Mouse (Mus musculus): ENCODE measurements around the gene Rnd2.
"Not testable (repeated sequence)": the region's sequence is repeated elsewhere in the genome, so short reads cannot be mapped to it uniquely, and the experiment has no call there.

The Rnd2 gene

DNA sequence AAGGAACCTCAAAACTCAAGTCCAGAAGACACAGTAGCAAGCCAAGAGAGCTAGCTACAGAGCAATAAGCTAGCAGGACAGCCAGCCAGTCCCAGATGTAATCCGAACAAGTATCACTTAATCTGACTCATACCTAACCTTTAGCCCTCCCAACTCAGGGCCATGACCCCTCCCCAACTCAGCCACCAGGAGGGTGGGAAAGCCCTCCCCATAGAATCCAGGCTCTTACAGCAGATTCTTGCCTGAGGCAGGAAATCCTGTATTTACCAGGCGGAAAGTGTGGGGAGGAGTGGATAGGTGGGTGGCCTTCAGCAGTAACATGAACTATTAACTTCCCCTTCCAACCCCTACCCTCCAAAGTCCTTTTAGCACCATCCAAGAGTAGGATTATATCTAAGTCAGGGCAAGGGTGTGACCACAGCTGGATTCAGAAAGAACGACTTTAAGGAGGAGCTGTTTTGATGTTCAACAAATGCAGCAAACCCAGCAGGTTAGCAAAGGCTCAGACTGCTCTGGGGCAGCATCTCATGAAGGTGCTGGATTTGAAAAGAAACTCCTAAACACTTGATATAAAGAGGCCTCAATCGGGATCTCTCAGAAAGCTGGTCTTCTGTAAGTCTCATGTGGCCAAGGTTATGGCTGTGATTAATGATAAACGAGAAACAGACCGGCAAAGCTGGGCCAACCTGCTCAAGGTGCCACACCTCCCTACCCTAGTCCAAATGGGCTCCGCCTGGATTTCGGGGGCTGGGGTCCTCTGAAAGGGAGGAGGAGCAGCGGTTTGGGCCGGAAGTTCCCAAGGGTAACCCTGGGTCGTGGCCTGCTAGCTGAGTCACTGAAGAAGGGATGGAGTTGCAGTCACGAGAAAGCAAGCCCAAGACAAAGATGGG is at the start of gene Rnd2:
Gene Rnd2 (plus strand): TSS at position 789 of the 890 bp plus-strand sequence.
- DNase-seq (ENCODE audit: low spot score) = no peak

DNA sequence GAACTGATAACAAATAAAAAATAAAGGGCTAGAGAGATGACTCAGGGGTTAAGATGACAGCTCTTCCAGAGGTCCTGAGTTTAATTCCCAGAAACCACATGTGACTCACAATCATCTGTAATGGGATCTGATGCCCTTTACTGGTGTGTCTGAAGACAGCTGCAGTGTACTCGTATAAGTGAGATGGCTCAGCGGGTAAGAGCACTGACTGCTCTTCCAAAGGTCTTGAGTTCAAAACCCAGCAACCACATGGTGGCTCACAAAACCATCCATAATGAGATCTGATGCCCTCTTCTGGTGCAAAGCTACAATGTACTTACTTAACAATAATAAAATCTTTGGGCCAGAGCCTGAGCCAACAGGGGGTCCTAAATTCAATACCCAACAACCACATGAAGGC is 49.5 kb upstream of the Rnd2 start:
- DNase-seq (ENCODE audit: low spot score) = no peak

GRCm38 (mm10) chr11:101416433-101417100 is 48.2 kb upstream of the Rnd2 start:
- DNase-seq (ENCODE audit: low spot score) = no peak

DNA sequence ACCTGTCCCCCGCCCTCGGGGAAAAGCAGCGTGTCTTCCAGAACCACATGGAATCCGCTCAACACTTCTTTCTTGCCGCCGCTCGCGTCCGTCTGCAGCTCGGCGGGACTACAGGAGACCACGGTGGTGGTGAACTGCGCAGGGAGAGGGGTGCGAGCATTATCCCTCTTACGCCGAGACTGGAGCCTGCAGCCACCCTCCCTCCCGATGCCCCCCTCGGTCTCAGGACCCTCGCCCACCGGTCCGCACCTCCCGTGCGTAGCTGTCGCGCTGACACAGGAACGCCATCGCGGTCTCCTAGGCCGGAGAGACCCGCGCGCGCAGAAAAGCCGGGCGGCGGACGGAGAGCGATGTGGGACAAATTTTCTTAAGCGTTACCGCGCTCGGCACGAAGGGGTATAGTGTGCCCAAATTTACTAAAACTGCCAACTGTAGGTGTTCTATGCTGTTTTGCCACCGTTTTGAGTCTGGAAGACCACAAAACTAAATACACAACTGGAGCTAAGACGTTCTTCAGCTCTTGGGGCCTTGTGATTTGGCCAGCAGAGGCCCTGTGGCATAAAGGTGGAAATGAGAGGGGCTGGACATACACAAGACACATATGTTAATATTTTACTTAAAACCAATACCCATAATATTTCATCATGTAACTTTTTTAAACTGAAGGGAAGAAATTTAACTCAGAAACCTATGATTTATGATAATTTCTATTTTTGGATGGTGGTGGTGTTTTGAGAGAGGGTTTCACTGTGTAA is 47.5 kb upstream of the Rnd2 start, which contains the start of gene Aarsd1:
Gene Aarsd1 (minus strand): TSS at position 515 of the 755 bp plus-strand sequence.
- DNase-seq (ENCODE audit: low spot score) = peak; percentile 74

DNA sequence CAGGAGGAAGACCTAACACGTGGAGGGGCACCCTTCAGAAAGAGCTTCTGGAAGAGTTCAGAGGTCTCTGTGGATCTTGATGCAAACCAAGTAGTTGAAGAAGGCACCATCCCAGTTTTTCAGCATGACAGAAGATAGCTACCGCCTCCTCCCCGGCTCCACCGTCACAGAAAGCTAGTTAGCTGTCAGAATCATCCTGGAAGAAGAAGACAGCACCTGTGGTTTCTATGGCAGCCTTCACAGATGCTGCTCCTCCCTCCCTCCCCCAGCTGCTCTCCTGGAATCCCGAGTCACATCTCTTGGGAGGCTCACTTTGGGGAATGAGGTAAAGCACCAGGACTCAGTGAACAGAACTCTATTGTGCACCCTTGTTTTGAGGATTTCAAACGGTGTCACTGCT is 45.8 kb upstream of the Rnd2 start:
- no peak for DNase-seq (ENCODE audit: low spot score)

DNA sequence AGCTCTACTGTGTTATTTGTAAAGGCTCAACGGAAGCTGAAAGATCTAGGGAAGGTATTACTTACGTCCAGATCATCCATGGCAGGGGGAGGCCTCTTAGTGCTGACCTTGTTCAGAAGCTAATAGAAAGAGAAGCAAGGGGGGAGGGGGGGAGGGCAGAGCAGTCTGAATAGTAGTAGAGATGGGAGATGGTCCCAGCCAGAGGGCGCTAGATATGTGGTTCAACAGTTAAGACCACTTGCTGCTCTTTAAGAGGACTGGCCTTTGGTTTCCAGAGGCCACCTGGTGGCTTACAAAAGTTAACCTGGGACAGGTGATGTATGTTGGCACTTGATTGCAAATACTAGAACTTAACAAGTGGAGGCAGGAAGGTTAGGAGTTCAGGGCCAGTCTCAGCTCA is 45.2 kb upstream of the Rnd2 start:
- DNase-seq (ENCODE audit: low spot score) = no peak

DNA sequence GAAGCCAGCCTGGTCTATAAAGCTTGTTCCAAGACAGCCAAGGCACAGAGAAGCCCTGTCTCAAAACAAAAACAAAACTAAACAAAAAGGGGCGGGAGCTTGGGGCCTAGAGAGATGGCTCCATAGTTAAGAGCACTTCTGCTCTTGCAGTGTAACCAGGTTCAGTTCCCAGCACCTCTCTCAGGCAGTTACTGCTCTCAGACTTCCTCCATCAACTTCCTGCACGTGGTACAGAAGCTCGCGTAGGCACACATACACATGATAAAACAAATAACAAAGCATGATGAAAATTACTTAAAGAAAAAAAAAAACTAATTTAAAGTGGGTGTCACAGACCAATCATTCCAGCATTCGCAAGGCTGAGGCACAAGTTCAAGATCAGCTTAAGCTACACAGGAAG is 44.7 kb upstream of the Rnd2 start:
- no peak for DNase-seq (ENCODE audit: low spot score)

DNA sequence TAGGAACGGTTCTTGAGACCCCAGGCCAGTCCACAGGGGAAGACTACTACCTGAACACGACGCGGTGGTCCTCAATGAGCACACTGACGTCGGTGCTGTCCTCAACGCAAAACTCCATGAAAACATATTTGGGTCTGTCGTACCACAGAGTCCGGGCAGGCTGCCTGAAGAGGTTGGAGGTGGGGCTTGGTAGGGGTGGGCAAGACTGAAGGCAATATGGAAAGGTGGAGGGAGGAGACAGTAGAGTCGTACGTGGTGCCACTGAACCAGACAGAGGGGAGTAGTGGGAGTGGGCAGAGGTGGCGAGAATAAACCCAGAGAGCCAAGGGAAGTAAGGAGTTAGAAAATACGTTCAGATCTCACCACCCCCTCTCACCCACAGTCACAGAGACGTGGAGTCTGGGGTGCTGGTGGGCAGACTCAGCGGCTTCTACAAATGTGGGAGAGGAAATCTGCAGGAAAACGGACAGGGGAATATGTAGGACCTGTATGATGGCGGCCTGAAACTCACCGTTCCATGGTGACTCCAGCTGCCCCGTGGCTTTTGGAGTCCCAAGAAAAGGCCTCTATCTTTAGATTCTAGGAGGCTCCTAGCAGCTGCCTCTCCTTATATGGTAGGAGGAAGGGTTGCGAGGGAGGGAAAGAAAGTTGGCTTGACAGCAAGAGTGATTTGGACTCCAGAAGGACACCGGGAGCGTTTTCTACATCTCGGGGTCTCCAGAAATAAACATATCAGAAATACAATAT is 40.5 kb upstream of the Rnd2 start, which contains the start of gene Gm27029:
Gene Gm27029 (minus strand): TSS at position 692 of the 747 bp plus-strand sequence.
- no peak for DNase-seq (ENCODE audit: low spot score)

DNA sequence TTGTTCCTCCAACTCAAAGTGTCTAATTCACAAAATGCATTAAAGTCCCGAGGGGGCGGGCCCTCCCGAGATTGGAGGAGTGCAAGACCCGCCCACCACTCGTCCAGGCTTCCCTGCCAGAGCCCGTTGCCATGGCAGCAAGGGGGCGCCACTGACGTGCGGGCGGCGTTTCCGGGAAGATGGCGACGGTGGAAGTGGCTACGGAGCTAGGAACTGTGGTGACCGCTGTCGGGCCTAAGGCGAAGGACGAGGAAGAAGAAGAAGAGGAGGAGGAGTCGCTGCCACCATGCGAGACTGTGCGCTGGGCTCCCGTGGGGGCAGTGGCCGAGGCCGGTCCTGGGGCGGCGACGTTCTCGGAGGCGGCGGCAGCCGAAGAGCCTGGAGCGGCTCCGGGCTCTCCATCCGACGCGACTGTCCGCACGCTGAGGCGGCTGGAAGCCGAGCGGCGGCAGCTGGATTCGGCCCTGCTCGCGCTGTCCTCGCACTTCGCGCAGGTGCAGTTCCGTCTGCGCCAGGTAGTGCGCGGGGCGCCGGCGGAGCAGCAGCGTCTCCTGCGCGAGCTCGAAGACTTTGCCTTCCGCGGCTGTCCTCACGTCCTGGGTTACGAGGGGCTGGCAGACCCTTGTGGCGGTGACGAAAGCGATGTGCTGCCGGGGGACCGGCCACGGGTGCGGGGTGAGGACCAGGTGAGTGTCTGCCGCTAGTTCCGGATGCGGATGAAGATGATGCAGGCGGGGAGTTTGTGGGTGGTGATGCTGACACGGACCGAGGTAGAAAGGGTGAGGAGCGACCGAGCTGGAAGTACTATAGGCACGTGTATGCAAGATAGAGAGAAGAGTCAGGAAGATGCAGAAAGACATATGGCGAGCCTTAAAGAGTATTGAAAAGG is 39.6 kb upstream of the Rnd2 start, which contains the start of the genes Rundc1 and Ptges3l:
Gene Rundc1 (plus strand): TSS at position 161 of the 889 bp plus-strand sequence.
Gene Ptges3l (minus strand): TSS at position 409 of the 889 bp plus-strand sequence.
- DNase-seq (ENCODE audit: low spot score) = peak; percentile 97

GRCm38 (mm10) chr11:101426165-101426564 is 38.6 kb upstream of the Rnd2 start:
- DNase-seq (ENCODE audit: low spot score) = no peak

DNA sequence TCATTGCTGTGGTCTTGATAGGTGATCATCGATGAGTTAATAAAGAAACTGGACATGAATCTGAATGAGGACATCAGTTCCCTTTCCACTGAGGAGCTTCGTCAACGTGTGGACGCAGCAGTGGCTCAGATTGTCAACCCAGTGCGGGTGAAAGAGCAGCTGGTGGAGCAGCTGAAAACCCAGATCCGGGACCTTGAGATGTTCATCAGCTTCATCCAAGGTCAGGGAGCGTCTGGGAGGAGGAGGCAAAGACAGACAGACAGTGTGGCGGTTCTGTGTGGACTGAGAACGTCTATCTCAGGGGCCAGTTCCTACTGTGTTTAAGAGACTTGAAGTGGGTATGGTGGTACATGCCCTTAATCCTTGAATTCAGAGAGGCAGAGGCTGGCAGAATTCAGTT is 33.5 kb upstream of the Rnd2 start:
- DNase-seq (ENCODE audit: low spot score) = no peak

GRCm38 (mm10) chr11:101433396-101433795 is 31.4 kb upstream of the Rnd2 start:
- no peak for DNase-seq (ENCODE audit: low spot score)

DNA sequence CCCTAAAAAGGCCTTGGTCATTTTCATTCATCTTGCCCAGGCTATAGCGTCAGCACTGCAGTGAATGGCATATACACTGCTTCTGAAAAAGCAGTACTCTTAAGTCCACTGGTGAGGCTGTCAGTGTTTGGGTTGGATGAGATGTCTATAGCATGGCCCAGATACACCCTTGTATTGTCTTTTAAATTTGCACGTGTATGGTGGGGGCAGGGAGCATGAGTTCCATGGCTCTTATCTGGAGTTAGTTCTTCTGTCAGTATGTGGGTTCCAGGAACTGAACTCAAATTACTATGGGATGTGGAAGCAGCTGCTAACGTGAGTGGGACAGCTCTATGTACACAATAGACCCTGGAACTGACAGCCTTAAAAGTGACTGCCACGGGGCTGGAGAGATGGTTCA is 29.0 kb upstream of the Rnd2 start:
- no peak for DNase-seq (ENCODE audit: low spot score)

DNA sequence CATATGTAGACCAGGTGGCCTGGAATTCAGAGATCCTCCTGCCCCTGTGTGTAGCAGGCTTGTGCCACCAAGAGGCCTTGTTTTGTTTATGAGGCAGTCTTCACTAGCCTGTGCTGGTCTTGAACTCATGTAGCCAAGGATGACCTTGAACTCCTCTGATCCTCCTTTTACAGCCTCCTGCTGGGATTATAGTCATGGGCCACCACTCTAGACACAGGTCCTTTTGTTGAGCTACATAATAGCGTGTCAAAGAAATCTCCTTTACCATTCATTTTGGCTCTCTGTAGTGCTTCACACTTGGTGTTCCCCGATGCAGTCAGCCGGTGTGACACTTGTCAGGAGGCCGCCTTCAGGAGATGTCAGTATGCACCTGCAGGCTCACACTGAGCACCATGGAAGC is 27.9 kb upstream of the Rnd2 start:
- no peak for DNase-seq (ENCODE audit: low spot score)

DNA sequence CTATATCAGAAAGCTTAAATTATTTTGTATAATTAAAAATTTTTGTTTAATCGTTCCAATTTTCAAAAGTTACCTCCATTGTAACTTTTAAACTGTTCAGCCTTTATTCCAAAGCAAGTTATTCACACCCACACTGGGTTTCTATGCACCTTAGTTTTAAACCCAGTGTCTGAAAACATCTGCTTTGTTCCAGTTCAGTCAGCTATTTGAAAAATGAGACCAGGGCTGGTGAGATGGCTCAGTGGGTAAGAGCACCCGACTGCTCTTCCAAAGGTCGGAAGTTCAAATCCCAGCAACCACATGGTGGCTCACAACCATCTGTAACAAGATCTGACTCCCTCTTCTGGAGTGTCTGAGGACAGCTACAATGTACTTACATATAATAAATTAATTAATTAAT is 26.8 kb upstream of the Rnd2 start:
- not testable (repeated sequence) for DNase-seq (ENCODE audit: low spot score)

GRCm38 (mm10) chr11:101441450-101442126 is 23.2 kb upstream of the Rnd2 start:
- not testable (repeated sequence) for DNase-seq (ENCODE audit: low spot score)

DNA sequence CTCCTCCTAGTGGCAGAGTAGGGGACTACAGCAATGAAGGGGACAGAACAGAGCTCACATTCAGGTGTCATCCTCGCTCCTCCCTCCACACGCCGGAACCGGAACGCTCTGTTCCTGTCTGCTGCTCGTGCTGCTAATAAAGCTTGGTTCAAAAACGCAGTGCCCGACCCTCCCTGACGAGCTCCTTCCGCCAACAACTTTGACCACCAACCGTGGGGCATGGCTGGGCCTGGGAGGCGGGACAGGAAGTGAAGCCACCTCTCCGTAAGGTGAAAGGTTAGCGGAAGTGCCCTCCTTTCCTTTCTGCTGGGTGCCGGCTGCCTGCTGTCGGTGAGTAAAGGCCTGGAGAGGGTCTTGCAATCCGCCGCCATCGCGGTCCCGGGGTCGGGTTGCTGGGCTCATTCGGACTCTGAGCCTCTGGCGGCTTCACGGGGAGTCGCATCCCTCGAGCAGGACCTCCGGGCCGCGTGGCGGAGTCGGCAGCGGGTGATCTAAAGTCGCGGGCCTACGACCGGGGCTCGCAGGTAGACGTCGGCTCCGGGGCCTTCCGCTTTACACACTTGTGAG is 22.6 kb upstream of the Rnd2 start, which contains the start of gene Rpl27:
Gene Rpl27 (plus strand): TSS at position 172 of the 567 bp plus-strand sequence.
- peak; percentile 94 for DNase-seq (ENCODE audit: low spot score)

DNA sequence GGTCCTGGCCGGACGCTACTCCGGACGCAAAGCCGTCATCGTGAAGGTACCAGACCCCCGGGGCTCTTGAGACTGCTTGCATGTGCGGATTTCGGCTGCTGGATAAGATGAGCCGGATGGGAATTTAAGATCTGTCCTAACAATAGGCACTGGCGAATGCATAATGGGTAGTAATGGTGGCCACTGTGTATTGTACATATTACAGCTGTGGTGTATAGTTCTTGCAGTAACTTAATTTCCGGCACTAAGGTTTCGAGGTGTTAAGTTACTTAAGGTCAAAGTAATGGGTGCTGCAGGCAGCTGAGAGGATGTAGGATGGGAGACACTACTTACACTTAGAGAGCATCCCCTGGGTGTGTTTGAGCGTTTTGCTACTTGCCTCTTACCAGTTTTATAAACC is 22.0 kb upstream of the Rnd2 start:
- DNase-seq (ENCODE audit: low spot score) = no peak

DNA sequence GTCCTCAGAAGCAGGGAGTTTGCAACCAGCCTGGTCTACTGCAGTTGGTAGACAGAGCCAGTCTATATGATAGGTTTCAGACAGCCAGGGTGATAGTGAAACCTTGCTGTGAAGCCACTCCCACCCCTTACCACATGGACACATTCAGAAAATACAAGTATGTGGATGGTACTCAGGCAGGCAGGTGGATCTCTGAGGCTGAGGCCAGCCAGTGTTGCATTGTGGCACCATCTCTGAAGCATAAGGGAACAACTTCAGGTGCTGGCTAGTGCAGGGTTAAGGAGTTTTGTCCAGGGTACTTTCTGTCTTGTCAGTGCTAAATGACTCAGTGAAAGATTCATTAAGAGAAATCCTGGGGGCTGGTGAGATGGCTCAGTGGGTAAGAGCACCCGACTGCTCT is 18.5 kb upstream of the Rnd2 start:
- no peak for DNase-seq (ENCODE audit: low spot score)

All from layer of hippocampus, adult 9-10 months (tissue).